Mouse (Mus musculus) adrenal gland, postnatal 4 days (tissue): Measurements from ENCODE around the gene 2200002D01Rik. TPM values are rescaled to one million over a fixed set of nuclear protein-coding genes. Genes with fewer than 3 reads are reported as not detected.

Experiments used
- DNase-seq, 2 experiments: peaks; one replicate each; pipeline ENCODE4 v3.0.0; 2021 to 2022; ENCODE audit warnings: low spot score in 2 of 2, mixed read lengths in 2 of 2
- long read RNA-seq, 2 experiments: library from polyadenylated mRNA; stranded (forward); transcript quantifications; one replicate each; pipeline ENCODE4 v2.0.0; 2021
- total RNA-seq, 2 experiments: library from RNA; stranded (reverse); gene quantifications; 2 replicates each; pipeline ENCODE4 v1.2.3; 2021

The 2200002D01Rik gene
- total RNA-seq: 1 to 10 TPM; 2.4 to 4.5 TPM
- long read RNA-seq, experiment 1, partial matches to known transcripts: 0 of 1 reads
- long read RNA-seq, experiment 1, other reads (novel, unspliced or antisense): 0 of 1 reads
- long read RNA-seq, experiment 2, partial matches to known transcripts: 1 of 2 reads
- long read RNA-seq, experiment 2, other reads (novel, unspliced or antisense): 1 of 2 reads

DNA sequence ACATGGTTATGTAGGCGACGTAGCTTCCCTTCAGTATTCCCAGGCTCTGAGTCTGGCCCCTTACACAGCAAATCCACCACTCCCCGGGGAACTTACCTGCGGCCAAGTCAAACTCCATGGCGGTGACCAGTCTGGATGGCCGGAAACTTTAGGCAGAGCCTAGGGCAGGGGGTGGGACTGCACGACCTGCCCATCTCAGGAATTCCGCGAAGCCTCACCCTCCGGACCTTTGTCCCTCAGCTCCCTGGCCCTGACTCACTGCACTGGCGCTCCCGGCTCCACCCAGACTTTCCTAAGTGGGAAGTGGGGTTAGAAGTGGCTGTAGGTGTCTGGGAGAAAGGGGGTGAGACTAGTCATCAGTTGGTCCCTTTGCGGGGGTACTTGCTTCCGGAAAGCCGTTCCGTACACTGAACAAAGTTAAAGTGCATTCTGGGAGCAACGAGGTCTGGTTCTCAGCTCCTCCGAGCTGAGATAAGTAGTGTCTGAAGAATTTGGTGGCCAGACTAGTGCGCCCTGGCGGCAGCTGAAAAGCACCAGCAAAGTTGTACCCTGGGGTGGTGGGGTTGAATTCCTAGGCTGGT, at the start of gene 2200002D01Rik:
TSS of gene 2200002D01Rik (minus strand) at position 206 of the 581 bp plus-strand sequence.
- DNase-seq: peak; percentile 15 to 18

DNA sequence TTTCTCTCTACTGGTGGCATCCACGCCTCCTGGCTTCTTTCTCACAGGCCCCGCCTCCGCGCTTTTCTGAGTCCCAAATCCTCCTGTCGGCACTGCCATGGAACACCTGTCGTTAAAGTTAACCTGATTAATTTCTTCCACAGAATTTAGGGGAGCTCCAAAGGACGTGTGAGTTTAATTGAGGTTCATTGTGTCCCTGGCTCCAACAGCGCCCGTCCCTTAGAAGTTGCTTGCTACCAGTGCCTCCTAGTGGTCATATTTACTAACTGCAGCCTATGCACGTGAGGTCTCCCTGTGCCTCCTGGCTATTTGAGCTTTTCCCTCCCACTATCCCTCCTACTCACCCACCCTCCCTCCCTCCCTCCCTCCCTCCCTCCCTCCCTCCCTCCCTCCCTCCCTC, 48.7 kb upstream of the 2200002D01Rik start:
- DNase-seq: no peak

DNA sequence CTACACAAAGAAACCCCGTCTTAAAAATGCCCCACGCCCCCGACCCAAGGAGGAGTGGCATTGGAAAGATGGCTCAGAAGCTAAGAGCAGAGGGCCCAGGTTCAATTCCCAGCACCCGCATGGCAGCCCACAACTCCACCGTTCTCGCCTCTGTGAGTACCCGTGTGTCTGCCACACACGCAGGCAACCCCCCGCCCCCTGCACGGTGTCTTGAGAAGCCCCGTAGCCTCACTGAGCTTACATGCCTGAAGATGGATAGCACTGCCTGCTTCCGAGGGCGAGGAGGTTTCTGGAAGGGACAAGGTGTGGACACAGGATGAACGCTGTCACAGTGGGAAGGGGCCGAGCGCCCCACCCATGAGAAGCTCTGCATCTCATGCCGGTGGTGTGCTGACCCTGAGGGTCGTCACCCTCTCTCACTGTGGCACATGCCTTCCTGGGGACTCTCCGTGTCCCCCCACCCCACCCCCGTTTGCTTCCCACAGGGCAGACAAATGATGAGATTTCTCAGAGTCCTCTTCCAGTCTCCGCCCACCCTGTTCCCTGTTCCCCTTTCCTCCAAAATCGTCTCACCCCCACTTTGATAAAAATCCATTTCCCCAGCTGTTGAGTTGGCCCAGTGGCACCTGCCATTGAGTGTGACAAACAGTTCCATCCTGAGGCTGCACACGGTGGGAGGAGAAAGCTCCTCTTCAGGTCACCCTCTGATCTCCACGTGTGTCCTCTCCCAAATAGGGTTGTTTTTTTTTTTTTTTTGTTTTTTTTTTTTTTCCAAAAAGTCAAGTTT, 47.8 kb upstream of the 2200002D01Rik start:
- DNase-seq: no peak

DNA sequence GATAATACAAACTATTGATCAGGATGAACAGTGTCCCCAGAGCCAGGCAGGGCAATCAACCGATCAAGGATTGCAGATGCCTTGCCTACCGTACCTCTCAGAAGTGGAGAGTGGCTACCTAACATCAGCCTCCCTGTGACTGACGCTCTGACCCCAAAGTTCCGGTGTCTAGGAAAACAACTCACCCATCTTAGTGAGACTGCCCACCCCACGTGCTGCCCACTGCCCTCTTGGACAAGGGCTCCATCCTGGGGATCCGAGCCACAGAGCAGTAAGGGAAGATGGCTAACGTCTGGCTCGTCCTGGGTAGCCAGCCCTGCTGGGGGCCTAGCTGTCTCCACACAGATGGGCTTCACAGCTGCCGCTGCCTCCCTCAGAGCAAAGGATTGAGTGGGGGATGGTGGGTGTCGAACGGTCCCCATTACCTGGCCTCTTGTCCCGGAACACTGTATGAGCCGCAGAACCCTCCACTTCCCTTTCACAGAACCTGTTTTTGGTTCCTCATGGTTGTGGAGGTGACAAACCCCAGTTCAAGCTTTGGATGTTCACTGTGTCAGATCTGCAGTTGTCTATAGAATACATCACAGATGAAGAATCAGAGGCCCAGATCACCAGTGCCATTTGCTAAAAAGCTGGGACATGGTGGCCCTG, 46.0 kb upstream of the 2200002D01Rik start:
- no peak for DNase-seq

DNA sequence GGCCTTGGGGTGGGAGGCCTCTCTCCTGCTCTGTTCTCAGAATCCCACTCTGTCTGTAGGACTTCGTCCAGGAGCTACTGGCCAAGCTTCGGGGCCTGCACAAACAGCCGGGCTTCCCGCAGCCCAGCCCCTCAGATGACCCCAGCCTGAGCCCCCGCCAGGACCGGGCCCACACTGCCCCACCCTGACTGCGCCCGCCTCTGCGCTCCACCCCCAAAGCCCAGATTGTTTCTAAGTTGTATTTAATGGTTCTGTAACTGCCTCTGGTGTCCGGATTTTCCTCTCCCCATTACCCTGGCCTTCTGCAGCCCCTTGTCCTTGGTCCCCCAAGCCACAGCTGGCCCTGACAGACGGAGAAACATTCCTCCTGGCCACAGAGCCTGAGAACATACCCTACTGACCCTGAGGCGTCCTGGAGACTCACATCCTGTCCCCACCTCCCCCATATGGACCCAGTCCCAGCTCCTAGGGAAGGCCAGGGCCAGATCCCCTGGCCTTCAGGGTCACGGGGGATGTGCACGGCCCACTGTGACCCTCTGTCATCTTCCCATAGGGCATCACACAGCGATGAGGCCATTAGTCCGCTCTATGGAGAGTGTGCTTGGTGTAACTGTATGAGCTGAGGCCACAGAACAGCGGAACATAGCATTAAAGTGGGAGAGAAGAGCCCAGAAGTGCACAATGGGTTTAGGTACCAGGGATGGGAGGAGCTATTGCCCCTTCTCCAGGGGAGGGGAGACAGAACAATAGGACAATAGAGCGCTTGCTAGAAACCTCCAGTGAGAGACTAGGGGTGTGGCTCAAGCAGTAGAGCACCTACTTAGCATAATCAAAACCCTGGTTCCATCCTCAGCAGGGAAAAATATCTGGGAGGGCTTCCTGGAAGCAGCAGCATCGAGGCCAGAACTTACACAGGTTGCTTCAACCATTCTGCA, 45.1 kb upstream of the 2200002D01Rik start:
- DNase-seq: no peak

DNA sequence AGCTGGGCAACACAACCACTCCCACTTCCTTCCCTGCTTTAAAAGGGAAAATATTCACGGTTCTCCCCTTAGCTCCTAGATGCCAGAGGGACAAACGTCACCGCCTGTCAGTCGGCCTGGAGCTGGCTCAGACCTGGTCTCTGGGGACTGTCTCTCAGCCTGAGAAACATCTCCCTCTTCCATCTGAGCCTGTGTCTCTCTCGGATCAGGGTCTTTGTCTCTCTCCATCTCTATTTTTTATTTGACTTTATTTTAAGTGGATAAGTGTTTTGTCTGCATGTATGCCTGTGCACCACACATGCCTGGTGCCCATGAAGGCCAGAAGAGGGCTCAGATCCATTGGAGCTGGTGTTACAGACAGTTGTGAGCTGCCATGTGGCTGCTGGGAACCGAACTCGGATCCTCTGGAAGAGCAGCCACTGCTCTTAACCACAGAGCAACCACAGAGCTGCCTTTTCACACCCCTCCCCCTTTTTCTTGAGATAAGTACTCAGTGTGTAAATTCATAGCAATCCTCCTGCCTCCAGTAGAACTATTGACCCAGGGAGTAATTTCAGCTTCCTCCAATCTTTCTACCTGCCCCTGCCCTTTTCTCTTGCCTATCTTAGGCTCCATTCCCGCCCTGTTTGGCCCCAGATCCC, 44.3 kb upstream of the 2200002D01Rik start:
- DNase-seq: no peak

DNA sequence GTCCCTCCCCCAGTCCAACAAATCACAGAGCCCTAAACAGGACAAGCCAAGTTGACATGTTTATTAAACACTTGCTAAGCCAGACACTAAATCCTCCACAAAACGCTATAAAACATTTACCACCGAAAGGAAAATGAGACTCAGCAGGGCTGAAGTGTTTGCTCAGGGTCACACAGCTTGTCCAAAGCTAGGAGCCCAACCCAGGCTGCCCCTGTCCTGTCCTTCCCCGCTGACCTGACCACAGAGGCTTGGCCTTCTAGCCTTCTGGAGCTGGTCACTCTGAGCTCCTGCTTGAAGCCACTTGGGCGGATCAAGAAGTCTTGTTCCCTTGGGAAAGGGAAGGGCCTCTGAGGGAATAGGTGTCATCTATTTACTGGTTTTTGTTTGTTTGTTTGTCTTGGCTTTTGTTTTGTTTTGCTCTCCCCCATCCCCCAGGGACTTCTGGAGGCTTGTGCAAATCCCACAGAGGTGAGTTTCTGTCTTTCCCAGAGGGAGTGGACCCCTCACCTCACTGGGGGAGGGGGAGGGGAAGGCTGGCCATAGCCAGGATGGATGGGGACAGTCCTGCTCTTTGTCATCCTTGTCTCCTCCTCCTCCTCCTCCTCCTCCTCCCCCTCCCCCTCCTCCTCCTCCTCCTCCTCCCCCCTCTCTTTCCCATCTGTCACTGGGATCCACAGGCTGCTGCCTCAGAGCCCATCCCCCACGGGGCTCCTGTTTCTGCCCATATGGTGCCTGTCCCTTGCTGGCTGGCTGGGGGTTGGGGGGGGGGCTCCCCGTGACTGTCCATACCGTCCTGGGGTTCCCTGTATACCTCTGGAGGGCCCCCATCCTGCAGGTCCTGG, 43.6 kb upstream of the 2200002D01Rik start:
- DNase-seq: no peak

DNA sequence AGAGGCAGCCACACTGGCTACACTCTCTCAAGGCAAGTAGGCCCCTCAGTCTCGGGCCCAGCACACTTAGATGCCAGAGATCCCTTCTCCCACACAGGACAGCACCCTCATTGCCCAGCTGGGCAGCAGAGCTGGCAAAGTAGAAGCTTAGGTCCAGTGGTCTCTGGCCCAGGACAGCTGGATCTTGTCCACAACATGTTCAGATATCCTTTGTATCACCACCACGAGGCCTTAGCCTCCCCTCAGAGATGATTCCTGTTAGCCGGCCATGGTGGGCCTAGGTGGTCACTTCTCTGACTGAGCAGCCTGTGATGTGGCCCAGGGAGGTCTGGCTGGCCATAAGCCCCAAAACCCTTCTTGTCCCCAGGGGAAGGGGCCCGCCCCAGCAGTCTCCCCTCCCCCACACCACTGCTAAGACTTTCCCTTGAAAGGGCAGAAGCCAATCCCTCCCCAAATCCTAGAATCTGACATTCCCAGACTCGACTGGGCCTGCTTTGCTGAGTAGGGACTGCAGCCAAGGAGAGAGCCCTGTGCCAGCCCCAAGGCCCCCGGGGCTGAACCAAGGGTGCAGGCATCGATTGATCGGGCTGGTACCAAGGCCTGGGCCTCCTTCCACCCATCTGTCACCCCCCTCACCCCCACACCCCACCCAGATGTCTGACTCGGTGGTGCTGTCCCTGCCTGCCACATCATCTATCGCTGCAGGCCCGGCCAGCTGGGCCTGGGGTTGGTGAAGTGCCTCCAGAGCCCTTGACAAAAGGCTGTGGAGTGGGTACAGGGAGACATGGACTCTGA, 42.6 kb upstream of the 2200002D01Rik start:
- no peak for DNase-seq

DNA sequence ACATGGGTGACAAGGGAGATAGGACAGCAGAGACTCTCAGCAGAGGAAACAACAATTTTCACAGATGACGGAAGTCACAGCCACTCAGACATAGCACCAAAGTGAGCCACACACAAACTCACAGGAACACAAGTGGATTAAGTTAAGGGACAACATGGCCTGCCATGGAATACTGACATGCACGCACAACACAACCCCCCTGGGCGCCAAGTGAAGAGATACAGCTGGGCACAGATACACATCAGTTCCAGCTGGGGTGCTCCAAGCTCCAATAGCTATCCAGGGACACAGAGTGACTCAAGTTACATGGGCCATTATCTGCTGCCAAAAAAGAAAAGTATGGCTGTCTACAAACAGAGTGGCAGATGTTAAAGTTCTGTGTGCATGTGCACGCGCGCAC, 41.6 kb upstream of the 2200002D01Rik start:
- DNase-seq: no peak

DNA sequence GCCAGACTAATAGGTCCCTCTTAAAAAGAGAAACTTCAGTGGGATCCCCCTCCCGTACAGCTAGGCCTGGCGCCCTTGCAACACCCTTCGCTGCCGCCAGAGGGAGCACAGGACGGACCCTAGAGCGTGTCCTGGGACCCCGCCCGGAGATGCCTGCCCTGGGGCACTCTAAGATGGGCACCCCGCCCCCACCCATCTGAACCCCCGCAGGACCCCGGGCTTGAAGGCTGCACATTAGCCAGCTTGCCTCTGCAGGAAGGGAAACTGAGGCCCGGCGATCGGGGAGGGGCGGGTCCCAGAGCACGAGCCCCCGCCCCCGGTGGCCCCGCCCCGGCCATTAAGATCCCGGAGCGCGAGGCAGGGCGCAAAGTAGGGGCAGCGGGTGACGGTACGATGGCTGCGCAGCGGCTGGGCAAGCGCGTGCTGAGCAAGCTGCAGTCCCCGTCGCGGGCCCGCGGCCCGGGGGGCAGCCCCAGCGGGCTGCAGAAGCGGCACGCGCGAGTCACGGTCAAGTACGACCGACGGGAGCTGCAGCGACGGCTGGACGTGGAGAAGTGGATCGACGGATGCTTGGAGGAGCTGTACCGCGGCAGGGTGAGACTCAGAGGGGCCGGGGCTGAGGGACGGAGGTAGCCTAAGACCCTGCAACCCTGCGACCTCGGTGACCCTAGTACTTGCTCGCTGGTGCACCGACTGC, 40.8 kb upstream of the 2200002D01Rik start, which contains the start of gene Ppp1r14a:
TSS of gene Ppp1r14a (plus strand) at position 367 of the 697 bp plus-strand sequence.
- peak; percentile 46 to 64 for DNase-seq

DNA sequence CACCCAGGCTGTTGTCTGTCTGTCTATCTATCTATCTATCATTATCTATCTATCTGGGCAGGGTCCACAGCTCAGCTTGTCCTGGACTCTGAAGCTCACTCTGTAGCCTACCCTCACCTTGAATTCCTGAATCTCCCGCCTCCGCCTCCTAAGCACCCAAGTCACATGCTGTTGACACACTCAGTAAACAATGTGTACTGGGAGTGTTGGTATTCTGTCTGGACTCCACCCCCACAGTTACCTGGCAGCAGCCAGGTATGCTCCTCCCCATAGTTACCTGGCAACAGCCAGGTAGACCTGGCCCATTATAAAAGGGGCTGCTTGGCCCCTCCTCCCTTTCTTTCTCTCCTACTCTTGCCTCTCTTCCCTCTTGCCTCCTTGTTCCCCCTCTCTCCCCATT, 39.8 kb upstream of the 2200002D01Rik start:
- no peak for DNase-seq

DNA sequence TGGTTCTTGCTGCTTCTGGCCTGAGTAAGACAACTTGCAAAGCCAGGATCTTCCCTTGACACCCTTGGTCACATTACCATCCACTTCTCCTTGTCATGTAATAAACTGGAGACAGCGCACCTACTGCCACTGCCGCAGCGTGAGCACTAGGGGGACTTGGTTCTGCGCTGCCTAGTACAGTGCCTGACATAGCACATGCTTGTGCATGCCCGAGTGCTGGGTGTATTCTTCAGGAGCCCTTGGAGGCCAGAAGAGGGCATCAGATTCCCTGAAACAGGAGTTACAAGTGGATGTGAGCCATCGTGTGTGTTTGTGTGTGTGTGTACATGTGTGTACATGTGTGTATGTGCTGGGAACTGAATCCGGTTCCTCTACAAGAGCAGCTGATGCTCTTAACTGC, 39.2 kb upstream of the 2200002D01Rik start:
- no peak for DNase-seq

DNA sequence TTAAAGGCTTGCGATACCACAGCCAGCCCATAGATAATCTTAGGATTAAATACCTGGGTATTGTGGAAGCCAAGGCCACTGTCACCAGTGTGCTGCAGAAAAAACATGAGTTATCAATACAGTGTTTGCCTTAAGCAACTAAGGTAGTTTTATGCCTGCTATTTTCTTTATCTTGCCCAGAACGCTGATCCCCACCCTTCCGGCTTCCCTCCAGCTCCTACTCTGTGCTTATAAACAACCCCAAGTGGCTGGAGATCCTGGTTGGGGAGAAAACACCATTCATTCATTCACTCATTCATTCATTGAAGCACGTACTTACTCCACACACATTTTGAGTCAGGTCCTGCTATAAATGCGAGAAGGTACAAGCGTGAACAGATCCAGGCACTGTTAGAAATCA, 36.3 kb upstream of the 2200002D01Rik start:
- DNase-seq: no peak

DNA sequence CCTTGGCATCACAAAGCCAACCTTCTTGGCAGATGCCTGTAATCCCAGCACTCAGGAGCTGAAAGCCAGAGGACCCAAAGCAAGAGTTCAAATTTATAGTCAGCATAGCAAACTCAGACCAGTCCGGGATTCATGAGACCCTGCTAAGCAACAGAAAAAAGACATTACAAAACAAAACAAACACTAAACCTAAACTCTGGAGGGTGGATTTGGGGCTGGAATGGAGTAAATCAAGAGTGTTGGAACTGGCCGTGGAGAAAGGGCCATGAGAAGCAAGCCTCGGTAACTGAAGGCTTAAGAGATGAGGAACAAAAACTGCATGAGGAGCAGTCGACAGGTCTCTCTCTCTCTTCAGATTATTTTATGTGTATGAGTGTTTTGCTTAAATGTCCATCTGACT, 35.6 kb upstream of the 2200002D01Rik start:
- no peak for DNase-seq

DNA sequence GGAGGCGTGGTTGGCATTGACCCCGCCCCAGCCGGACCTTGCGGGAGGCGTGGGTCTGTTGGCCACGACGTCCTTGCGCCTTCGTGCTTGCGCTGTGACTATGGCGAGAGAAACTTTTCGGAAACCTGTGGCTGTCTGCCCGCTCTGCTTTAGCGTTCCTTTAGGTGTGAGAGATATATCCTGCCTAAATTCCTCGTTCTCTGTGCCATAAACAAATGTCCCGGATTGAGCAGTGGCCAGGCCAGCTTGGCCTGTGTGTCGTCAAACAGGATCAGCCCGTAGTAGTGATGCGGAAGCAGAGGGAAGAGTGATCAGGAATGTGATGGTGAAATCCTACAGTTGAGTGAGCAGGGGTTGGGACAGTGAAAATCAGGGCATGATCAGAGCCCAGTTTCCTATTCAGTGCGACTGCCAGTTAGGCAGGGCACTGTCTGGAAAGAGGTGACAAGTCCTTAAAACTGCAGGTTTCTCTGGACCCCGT, 33.8 kb upstream of the 2200002D01Rik start:
- no peak for DNase-seq

DNA sequence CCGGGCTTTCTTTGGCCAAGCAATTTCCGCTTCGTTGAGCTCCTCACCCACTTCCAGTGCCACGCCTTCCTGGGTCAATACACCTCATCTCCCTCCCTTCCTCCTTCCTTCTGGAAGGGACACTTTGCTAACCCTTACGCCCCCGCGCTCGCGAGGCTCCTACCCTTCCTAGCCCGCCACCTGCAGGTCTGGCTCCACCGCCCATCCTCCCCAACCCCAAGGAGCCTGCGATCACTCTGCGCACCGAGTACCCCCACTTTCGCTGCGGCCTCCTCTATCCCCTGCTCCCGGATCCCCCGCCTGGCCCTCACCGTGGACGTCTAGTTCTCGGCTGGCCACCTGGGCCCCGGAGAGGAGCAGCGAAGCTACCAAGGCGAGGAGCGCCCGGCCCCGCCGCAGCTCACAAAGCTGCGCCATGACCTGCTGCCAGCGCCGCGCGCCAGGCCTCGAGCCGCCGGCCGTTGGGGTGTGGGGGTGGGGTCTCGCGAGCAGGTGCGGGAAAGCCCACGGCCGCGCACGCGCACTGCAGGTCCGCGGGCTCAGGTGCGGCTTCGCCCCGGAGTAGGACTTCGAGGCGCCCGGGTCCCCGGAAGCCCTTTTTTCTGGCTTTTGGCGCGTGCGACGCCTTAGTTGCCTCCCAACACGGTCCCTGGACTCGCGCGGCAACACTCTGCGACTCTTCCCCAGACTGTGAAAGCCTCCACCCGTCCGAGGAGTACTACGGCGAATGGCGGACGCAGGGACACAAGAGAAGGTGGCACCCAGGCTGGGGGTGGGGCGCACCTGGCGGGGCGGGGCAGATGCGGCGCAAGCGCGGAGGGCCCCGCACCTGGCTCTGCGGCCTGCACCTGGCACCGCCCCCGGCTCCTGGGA, 33.2 kb upstream of the 2200002D01Rik start, which contains the start of gene Spint2:
TSS of gene Spint2 (minus strand) at position 712 of the 873 bp plus-strand sequence.
- DNase-seq: peak; percentile 28 to 29

DNA sequence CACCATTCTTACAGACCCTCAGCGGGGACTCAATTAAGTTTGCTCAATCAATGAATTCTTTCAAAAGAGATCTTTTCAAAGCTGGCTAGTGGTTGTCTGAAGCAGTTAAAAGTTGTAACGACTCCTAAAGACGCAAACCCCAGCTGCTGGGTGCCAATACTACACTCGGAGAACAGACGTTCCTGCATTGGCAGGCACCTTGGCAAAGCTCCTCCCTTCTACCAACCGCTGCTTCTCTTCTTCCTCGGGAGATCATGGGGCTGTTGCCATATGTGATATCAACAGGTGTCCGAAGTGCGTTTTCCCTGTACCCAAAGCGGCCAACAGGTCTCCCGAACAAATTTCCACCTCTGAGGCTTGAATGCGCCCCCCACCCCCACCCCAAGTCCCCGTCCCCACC, 32.5 kb upstream of the 2200002D01Rik start:
- DNase-seq: no peak
